Mouse (Mus musculus) liver, postnatal 0 days (tissue): Measurements from ENCODE around the gene Arhgap11a. TPM values are rescaled to one million over a fixed set of nuclear protein-coding genes. Genes with fewer than 3 reads are reported as not detected.

Experiments
- ATAC-seq: fragments of 200-750 bp; cut with Nextera tagmentation; 2 replicates; pipeline ENCODE4 v1.8.0; 2017; ENCODE audit warnings: mild to moderate bottlenecking, moderate library complexity
- DNase-seq: peaks from one replicate; pipeline ENCODE4 v3.0.0-alpha.2; 2016
- H3K27ac ChIP-seq: fragments of 300-500 bp; sonication (generic); 2 replicates; pipeline ENCODE4 v1.5.1; 2014; ENCODE audit warnings: antibody characterized with exemption, moderate library complexity, mild to moderate bottlenecking, low read depth
- H3K27me3 ChIP-seq: fragments of 300-500 bp; sonication (generic); 2 replicates; pipeline ENCODE4 v1.6.1; 2014; ENCODE audit warnings: low read length, control low read depth, mixed read lengths; ENCODE audit not compliant: insufficient read depth
- H3K36me3 ChIP-seq: fragments of 300-500 bp; sonication (generic); replicated peaks from 2 replicates; pipeline ENCODE4 v1.6.1; 2014; ENCODE audit warnings: mild to moderate bottlenecking, control low read depth, low read length, moderate library complexity, mixed read lengths; ENCODE audit not compliant: insufficient read depth
- H3K4me1 ChIP-seq: fragments of 300-500 bp; sonication (generic); 2 replicates; pipeline ENCODE4 v1.6.1; 2014; ENCODE audit warnings: antibody characterized with exemption, mild to moderate bottlenecking, control low read depth; ENCODE audit not compliant: insufficient read depth
- H3K4me2 ChIP-seq: fragments of 300-500 bp; sonication (generic); 2 replicates; pipeline ENCODE4 v1.6.1; 2014; ENCODE audit warnings: low read depth, mild to moderate bottlenecking, low read length, moderate library complexity, mixed read lengths
- H3K4me3 ChIP-seq: fragments of 300-500 bp; sonication (generic); 2 replicates; pipeline ENCODE4 v1.5.1; 2014; ENCODE audit warnings: low read depth, low read length
- H3K9ac ChIP-seq: fragments of 300-500 bp; sonication (generic); replicated peaks from 2 replicates; pipeline ENCODE4 v1.6.1; 2014; ENCODE audit warnings: mild to moderate bottlenecking, moderate library complexity
- H3K9me3 ChIP-seq: fragments of 300-500 bp; sonication (generic); 2 replicates; pipeline ENCODE4 v1.6.1; 2016; ENCODE audit warnings: mild to moderate bottlenecking, control low read depth, low read length, mixed read lengths
- CTCF ChIP-seq: sonication (generic); IDR thresholded peaks from 2 replicates; pipeline ENCODE4 v1.5.1; 2016; ENCODE audit warnings: antibody characterized with exemption, low read depth
- EP300 ChIP-seq: IDR thresholded peaks from 2 replicates; pipeline ENCODE4 v1.6.1; 2016; ENCODE audit warnings: antibody characterized with exemption, low read depth, mild to moderate bottlenecking
- WGBS: fragments of 180-500 bp; shearing (Covaris S2); extraction: QIAGEN DNeasy Blood & Tissue Kit; methylation state at CpG from one replicate; pipeline ENCODE4 v1.1.7; 2014; ENCODE audit not compliant: insufficient replicate concordance; 5-methylcytosine and 5-hydroxymethylcytosine counted together
- polyA plus RNA-seq: library from polyadenylated mRNA; unstranded; fragments of >200 nt; fragmentation: Nextera tagmentation; extraction: Ambion mirVana; gene quantifications from 2 replicates; pipeline ENCODE4 v1.2.1, GENCODE M21; 2015

The Arhgap11a gene
- polyA plus RNA-seq, 1 experiment from 2014 or later, result 8.0 TPM

GRCm38 (mm10) chr2:113866155-113866554, 17.7 kb upstream of the Arhgap11a start:
- 28% methylated on average over 2 of the region's 2 CpGs for WGBS
- Histone ChIP-seq H3K27ac (no peak overlapping the region), H3K9ac (no peak overlapping the region), H3K36me3 (no peaks in the 10 kb centered on the region), H3K9me3 (no peaks in the 10 kb centered on the region), H3K4me1 (no peaks in the 10 kb centered on the region), H3K4me3 (no peak overlapping the region), H3K27me3 (no peaks in the 10 kb centered on the region), H3K4me2 (no peak overlapping the region)
- DNase-seq, result no peak
- TF ChIP-seq EP300 (no peak), CTCF (peak; percentile 32; the same call in 1 of the 2 replicates)
- no peak for ATAC-seq

GRCm38 (mm10) chr2:113849141-113849540, 680 bp upstream of the Arhgap11a start:
- peak overlapping the region; percentile 84 for H3K4me3 ChIP-seq
- 3% methylated on average over 3 of the region's 3 CpGs for WGBS
- H3K27ac ChIP-seq, result peak overlapping the region; percentile 93
- no peak for TF ChIP-seq CTCF
- no peak for TF ChIP-seq EP300
- peak overlapping the region; percentile 78 for H3K9ac ChIP-seq
- DNase-seq (no peak), ATAC-seq (peak; percentile 7; the same call in 1 of the 2 replicates)
- H3K27me3 ChIP-seq, result no peaks in the 10 kb centered on the region
- peak overlapping the region; percentile 75 for H3K4me2 ChIP-seq
- H3K36me3 ChIP-seq, result 0 out of 2 replicates have a peak, but pooled peaks cover 3% of the 10 kb centered on the region
- peaks cover 24% of the 10 kb centered on the region for H3K4me1 ChIP-seq
- no peaks in the 10 kb centered on the region for H3K9me3 ChIP-seq

- TF ChIP-seq EP300, result no peak
- no peak for TF ChIP-seq CTCF
- WGBS, result under 1% methylated on average over 24 of the region's 24 CpGs
- no peak; the same call in 1 of the 2 replicates for ATAC-seq
- Histone ChIP-seq H3K4me1 (peaks cover 24% of the 10 kb centered on the region), H3K27me3 (no peaks in the 10 kb centered on the region), H3K9ac (peak overlapping the region; percentile 78), H3K36me3 (peaks cover 13% of the 10 kb centered on the region), H3K4me3 (peak overlapping the region; percentile 84), H3K4me2 (peak overlapping the region; percentile 75), H3K27ac (peak overlapping the region; percentile 93), H3K9me3 (no peaks in the 10 kb centered on the region)
- no peak for DNase-seq
Measured at GRCm38 (mm10) chr2:113847678-113848244, 700 bp downstream of the Arhgap11a start.

GRCm38 (mm10) chr2:113845081-113845480, 3.4 kb downstream of the Arhgap11a start:
- TF ChIP-seq EP300, result no peak
- TF ChIP-seq CTCF, result no peak
- H3K9ac ChIP-seq, result no peak overlapping the region
- H3K9me3 ChIP-seq, result no peaks in the 10 kb centered on the region
- peak overlapping the region; percentile 75 for H3K4me2 ChIP-seq
- H3K4me3 ChIP-seq, result no peak overlapping the region
- WGBS, result 66% methylated on average over 4 of the region's 4 CpGs
- H3K4me1 ChIP-seq, result peaks cover 24% of the 10 kb centered on the region
- peaks cover 25% of the 10 kb centered on the region for H3K36me3 ChIP-seq
- ATAC-seq (no peak), DNase-seq (no peak)
- no peaks in the 10 kb centered on the region for H3K27me3 ChIP-seq
- no peak overlapping the region for H3K27ac ChIP-seq

DNA sequence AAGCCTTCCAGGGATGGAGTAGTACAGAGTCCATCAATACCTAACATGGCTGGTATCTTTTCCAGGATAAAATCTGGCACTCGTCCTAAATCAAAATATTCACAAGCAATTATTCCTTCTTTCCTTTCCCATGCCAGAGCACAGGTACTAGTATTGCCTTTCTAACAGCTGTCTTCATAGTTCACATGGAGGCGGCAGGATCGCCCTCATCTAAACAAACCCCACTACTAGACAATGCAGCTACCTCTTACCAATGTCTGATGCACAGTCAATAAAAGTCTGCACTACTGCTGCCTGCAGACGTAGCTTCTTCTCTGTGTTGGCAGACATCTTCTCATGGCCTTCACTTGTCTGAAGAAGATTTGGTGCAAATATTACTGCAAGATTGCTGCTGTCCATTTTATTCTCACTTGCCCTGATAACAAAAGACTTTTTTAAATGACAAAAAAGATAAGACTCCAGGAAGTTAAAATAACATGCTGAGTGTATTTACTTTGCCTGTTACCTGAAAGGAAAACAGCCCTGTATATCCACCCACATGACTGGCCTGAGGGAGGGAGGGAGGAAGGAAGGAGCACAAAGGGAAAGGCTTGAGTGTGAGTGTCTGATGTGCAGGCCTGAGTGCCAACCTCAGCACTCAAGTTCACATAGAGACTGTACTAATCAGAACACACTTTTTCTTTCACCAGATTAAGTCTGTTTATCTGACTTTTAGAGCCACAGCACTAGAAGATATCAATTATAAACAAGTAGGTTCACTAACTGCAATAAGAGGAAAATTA, 6.6 kb downstream of the Arhgap11a start:
- no peak for ATAC-seq
- Histone ChIP-seq H3K4me3 (no peak overlapping the region), H3K9me3 (no peaks in the 10 kb centered on the region), H3K36me3 (peaks cover 45% of the 10 kb centered on the region), H3K27ac (no peak overlapping the region), H3K4me2 (no peak overlapping the region), H3K9ac (no peak overlapping the region), H3K27me3 (no peaks in the 10 kb centered on the region), H3K4me1 (peaks cover 14% of the 10 kb centered on the region)
- DNase-seq, result no peak
- WGBS, result 84% methylated on average over 4 of the region's 4 CpGs
- no peak for TF ChIP-seq CTCF
- no peak for TF ChIP-seq EP300

DNA sequence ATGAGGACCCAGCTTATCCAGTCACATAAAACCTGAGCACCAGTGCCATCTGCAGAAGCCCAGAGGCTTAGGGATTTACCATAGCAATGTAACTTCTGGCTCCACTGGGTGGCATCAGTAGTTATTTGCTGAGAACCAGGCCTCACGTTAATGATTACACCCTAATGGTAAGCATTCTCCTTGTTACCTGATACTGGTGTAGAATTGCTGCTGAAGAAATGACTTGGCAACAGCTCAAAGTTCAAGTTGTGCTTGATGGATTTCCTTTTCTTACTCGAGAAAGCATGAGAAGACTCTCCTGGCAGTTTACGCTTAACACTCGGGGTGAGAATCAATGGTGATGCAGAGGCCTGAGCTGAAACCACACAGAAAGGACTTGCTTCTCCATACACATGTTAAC, 9.0 kb downstream of the Arhgap11a start:
- H3K9me3 ChIP-seq, result no peaks in the 10 kb centered on the region
- H3K4me3 ChIP-seq, result no peak overlapping the region
- 61% methylated on average over 4 of the region's 4 CpGs for WGBS
- H3K4me2 ChIP-seq, result no peak overlapping the region
- H3K4me1 ChIP-seq, result no peaks in the 10 kb centered on the region
- no peak for DNase-seq
- no peaks in the 10 kb centered on the region for H3K27me3 ChIP-seq
- H3K36me3 ChIP-seq, result peaks cover 69% of the 10 kb centered on the region
- peak; percentile 38; the same call in 1 of the 2 replicates for ATAC-seq
- no peak overlapping the region for H3K9ac ChIP-seq
- H3K27ac ChIP-seq, result no peak overlapping the region
- TF ChIP-seq EP300 (no peak), CTCF (peak; percentile 43)
